Mouse (Mus musculus): ENCODE measurements around the gene Qrich1. TPM values are rescaled to one million over a fixed set of nuclear protein-coding genes. Genes with fewer than 3 reads are reported as not detected.

Qrich1 gene
- 10 to 100 TPM; 82.5 to 91.3 TPM for total RNA-seq (2023)

DNA sequence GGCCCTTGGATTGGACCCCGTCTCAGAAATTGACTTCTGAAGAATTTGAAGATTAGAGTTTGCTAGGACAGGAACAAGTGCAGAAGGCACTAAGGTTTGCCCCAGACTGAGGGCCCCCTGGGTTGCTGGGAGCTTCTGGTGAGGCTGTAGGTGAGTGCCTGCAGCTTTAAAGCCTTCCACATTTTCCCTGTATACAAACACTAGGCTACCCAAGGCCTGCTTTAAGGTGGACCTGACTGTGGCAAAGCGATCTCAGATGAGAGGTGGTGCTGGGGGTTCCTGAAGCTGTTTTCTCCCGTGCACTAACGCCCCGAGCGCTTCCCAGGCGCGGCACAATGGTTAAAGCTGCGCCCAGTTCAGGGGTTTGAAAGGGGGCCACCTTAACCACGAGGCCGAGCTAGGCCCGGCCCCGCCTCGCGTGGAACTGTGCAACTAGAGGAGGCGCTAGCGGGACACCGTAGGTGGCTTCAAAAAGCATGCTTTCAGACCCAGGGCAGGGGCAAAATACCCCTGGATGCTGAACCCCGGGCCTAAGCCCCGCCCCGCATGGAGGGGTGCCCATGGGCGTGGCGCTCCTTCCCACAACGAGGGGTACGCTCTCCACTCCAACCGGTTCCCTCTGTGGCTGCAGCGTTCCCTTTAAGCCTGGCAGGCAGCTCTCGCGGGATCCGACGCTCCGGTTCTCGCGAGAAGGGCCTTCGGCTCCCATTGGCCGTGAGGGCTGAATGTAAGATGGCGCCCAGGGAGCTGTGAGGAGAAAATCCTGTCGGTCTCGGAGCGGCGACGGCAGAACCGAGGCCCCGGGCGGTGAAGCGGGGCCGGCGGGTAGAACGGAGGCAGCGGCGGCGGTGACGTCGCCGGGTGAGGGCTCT, at the start of gene Qrich1:
TSS of gene Qrich1 (plus strand) at position 427 of the 872 bp plus-strand sequence.

DNA sequence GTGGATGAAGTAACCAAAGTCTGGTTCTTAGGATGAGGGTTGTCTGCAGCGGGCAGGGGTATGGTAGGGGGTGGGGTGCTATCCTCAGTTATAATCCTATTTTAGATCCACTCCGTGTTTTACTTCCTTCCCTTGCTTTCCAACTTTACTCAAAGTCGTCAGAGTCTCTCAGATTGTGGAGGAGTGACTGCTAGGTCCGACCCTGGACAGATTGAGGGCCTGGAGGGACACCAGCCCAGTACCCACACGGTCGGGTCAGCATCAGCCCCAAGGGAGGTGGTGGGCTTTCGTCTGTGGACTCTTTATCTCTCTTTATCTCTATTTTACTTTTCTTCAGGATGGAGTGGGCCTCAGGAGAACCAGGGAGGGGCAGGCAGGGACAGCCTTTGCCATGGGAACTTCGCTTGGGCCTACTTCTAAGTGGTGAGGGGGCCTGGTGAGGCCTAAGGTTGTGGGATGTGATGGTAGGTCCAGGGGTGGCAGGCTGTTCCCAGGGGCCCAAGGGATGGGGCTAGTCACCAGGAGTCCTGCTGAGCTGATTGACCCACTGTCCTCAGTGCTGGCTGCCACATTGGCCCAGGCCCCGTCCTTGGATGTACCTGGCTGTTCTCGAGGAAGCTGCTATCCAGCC, 36.8 kb upstream of the Qrich1 start, which contains the start of gene Lamb2:
TSS of gene Lamb2 (plus strand) at position 16 of the 631 bp plus-strand sequence.

DNA sequence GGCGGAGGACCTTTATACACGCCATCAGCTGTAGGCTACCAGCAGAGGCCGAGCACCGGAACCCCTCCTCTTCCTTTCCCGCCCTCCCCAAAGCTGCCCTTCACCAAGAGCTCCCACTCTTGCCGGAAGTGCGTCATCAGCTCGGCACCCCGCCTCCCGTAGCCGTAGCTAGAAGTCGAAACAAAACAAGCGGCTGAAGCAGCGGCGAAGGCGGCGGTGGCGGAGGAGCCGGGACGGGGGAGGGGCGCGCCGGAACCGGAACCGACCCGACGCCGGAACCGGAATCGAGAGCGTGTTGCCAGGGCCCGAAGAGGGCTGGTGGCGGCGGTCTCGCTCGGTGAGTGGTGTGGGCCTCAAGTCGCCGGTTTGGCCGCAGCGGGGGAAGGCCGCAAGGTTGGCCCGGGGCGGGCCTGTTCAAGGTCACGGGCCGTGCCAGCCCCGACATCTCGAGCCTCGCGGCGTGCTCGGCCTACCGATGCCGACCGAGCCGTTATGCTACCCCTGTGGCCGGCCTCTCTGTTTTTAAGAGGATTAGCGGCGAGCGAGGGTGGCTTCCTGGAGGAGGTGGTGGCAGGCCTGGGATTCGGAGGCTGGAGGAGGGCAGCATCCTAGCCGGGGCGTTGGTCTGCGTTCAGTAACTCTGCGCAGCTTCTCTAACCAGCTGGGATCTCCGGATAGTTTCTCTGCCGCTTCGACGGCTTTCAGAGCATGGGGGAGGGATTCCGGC, 25.9 kb upstream of the Qrich1 start, which contains the start of gene Usp19:
TSS of gene Usp19 (plus strand) at position 44 of the 727 bp plus-strand sequence.

DNA sequence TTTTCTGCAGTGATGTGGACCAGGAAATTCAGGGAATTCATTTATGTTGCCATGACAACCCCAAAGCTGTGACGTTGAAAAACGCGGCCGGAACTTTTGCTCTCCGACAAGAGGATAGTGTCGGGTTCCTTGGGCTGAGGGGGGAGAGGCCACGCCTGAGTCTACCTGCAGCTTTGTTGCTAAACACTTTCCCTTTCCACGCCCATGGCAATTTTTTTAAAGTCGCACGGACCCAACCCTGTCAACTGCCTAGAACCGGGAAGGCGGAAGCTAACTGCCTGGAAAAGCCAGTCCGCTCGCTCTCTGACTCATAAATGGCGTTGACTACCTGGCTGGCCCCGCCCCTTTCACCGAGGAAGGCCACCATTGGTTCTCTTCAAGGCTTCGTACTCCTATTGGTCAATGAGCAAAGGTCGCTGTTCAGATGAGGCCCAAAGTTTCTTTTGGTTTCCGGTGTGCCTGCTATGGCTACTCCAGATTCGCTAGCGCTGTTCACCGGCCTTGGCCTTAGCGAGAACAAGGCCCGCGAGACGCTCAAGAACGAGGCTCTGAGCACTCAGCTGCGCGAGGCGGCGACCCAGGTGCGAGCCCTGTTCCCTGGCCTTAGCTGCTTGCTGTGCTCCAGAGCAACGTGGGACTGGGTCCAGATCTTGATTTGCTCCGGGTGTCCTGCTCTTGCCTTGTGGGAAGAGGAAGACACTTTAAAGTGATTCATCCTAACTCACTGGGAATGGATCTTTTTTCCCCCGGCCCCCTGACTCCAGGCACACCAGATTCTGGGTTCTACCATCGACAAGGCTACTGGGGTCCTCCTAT, 8.8 kb upstream of the Qrich1 start, which contains the start of gene Qars:
TSS of gene Qars (plus strand) at position 88 of the 816 bp plus-strand sequence.

DNA sequence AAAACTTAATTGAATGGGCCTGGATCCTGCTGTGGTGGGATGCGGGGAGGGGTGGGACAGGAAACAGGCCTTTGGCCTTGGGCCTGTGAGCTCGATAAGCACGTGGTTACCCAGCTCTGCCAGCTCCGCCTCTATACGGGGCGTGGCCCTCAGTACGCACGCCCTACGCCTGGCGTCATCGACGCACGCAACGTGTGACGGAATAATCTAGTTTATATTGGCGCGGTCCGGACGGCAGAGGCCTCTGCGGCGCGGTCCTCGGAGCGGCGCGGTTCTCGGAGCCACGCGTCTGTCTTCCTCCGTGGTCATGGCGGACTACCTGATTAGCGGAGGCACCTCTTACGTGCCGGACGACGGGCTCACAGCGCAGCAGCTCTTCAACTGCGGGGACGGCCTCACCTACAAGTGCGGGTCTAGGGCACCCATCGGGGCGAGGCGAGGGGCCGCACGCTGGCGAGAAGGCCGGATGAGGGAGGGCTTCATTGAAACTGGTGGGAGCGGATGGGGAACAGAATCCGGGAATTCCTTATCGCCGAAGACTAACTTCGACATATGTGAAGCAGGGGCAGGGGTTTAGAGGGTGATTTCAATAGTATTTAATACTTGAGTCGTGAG, 43.7 kb downstream of the Qrich1 start, which contains the start of gene Impdh2:
TSS of gene Impdh2 (plus strand) at position 60 of the 615 bp plus-strand sequence.

DNA sequence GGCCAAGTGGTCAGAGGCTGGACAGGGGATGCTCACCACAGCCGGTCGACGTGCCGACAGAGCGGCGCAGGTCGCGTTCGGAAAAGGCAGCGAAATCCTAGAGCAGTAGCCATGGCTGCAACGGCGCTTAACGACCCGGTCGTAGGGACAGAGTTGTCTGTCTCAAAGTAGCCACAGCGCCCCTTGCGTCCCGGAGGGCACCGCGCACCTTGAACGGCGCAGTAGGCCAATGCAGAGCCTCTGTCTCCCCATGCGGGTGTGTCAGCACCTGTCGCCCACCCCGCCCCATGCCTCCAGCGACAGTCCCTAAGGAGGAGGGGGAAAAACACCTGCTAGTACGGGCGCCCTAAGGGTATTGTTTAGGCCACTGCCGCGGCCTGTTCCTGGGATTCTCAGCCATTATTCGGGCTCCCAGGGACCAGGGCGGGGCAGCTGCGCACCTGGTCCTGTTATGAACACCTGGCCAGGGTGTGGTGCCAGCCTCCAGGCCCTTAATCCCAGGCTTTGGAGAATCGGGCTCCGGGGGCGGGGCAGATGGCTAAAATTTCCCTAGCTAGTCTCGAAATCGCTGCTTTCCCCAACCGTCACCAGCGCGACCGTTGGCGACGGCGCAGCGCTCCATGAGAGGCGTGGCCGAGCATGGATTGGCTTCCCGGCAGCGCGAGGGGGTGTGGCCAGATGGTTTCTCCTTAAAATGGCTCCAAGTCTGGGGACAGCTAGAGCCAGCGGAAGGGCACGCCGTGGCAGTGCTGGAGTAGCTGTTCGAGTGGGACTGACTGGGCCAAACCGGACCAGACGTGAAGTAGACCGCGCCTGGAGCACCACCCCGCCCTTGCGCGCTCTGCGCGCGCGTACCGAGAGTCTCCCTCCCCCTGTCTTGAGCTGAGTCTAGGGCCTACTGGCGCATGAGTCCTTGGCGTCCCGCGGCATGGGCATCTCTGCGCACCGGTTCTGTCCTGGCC, 50.5 kb downstream of the Qrich1 start, which contains the start of gene Ndufaf3:
TSS of gene Ndufaf3 (minus strand) at position 620 of the 962 bp plus-strand sequence.

DNA sequence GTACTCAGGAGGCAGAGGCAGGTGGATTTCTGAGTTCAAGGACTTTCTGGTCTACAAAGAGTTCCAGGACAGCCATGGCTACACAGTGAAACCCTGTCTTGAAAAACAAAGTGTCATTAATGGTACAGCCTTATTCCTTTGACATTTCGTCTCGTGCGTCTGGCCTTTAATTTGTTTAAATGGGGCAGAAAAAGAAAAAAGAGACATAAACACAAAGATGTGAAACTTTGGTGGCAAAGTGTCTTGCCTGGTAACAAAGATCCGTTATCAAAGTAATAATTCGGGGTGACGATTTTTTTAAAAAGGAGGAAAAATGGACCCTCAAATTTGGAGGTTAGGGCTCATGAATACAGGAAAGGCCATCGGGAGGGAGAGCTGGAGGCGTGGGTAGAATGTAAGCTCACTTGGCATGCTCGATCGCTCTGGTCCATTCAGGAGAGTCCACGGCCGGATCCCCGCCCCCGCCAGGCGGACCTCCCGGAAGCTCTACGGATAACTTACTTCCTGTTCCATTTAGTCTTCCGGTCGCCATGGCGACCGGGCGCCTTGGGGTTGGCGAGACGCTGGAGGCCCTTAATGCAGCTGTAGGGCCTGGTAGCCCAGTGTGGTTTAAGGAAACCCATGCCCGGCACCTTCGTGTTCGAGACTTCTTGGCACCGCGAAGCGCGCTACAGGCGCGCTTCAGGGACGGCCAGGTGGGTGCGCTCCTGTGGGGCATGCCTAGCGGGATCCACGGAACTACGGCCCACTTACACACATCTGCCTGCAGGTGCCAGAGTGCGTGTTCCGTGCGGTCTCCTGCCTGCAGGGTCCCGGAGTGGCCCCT, 53.0 kb downstream of the Qrich1 start, which contains the start of gene Dalrd3:
TSS of gene Dalrd3 (plus strand) at position 506 of the 826 bp plus-strand sequence.

DNA sequence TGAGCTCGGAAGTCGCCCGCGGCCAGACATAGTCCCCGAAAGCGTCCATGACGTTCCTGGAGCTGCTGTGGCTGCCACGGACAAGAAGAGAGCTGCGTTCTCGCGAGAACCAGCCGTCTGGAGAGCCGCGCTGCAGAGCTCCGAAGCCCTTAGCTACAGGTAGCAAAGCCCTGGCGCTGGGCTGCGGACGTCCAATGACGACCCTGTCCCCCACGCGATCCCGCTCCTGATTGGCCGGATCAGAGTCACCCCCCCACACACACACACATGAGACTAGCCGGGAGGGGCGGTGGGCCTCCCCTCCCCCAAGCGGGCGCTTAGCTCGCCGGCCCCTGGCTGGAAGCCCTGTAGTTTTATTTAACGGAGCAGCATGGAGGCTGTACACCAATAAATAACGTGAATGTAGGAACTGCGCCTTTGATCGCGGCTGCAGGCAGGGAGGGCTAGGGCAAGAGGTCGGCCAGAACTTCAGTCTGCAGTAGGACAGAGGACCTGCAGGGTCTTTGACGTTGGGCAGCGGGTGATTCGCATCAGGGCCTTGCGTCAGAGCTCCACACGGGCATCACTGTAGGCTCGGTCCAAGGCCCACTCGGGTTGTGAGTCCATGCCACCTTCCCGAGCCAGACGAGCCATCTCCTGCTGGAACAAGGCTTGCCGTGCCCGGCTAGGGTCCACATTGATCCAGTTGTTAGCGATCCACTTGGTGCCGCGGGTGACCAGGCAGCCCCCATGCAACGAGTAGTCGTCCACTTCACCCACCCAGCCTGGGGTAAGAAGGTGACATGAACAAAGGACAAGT, 62.1 kb downstream of the Qrich1 start, which contains the start of gene Wdr6:
TSS of gene Wdr6 (minus strand) at position 195 of the 799 bp plus-strand sequence.

DNA sequence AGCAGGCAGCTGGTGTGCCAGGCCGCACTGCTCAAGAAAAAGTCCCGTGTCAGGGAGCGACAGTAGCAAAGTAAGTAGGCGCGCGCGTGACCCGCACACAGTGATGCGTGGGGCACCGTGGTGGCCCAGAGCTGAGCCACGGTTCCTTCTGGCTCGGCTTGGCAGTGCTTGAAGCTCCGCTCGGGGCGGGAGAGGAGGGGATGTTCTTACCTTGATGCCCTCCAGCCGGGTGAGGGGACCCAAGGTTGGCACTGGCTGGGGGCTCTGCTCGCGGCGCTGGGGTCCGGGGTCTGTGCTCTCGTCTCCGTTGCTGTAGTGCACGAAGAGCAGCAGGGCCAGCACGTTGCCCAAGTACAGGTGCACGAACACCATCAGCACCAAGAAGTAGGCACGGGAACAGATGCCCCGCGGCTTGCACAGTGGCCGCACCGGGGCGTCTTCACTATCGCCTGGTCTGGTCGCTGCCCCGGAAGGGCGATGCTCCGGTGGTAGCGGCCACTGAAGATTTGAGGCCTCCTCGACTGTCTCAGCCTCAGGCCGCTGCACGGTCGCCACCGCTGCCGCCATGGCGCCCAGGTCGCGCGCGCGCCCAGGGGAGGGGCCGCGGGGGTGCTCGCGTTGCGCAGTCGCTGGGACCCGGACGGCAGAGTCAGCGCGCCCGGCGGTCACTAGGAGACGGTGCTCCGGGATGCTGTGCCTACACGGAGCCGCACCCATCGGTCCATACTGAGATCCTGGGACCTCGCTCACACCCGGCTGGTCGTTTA, 80.6 kb downstream of the Qrich1 start, which contains the start of gene P4htm:
TSS of gene P4htm (minus strand) at position 670 of the 767 bp plus-strand sequence.

Other genes starting within 250 kb of the Qrich1 start
- 1 to 10 TPM; 1.0 to 2.8 TPM for gene Nicn1, start 226.4 kb upstream of the Qrich1 start, total RNA-seq (2023)
- under 1 TPM in 1 of 2 experiments, not detected in 1; 0.68 TPM for gene Amt, start 220.0 kb upstream of the Qrich1 start, total RNA-seq (2023)
- gene Rhoa, start 210.7 kb upstream of the Qrich1 start, total RNA-seq (2023), result 100 to 1,000 TPM; 425 to 443 TPM
- 10 to 100 TPM; 13.5 to 13.9 TPM for gene Tcta, start 210.6 kb upstream of the Qrich1 start, total RNA-seq (2023)
- gene Gpx1, start 177.9 kb upstream of the Qrich1 start, total RNA-seq (2023), result 1,000 to 10,000 TPM; 1,372 to 1,471 TPM
- 100 to 1,000 TPM; 119 to 129 TPM for gene Usp4, start 169.0 kb upstream of the Qrich1 start, total RNA-seq (2023)
- gene 1700102P08Rik, start 124.0 kb upstream of the Qrich1 start, total RNA-seq (2023), result 1 to 10 TPM; 1.6 to 2.5 TPM
- not detected for gene Ccdc36, start 88.3 kb upstream of the Qrich1 start, total RNA-seq (2023)
- gene BC048562, start 80.3 kb upstream of the Qrich1 start, total RNA-seq (2023), result not detected
- gene Ccdc71, start 56.3 kb upstream of the Qrich1 start, total RNA-seq (2023), result 10 to 100 TPM; 11.6 to 14.8 TPM
- gene Klhdc8b, start 55.2 kb upstream of the Qrich1 start, total RNA-seq (2023), result 1 to 10 TPM; 2.1 to 2.2 TPM
- 1 to 10 TPM in 1 of 2 experiments, under 1 TPM in 1; 0.96 to 1.7 TPM for gene Lamb2, start 37.1 kb upstream of the Qrich1 start, total RNA-seq (2023)
- 100 to 1,000 TPM; 123 to 147 TPM for gene Usp19, start 26.2 kb upstream of the Qrich1 start, total RNA-seq (2023)
- 100 to 1,000 TPM; 107 to 126 TPM for gene Qars, start 9.1 kb upstream of the Qrich1 start, total RNA-seq (2023)
- gene Impdh2, start 43.5 kb downstream of the Qrich1 start, total RNA-seq (2023), result 100 to 1,000 TPM; 102 to 111 TPM
- 10 to 100 TPM; 21.8 to 22.4 TPM for gene Ndufaf3, start 50.6 kb downstream of the Qrich1 start, total RNA-seq (2023)
- 10 to 100 TPM; 24.9 to 27.7 TPM for gene Dalrd3, start 53.1 kb downstream of the Qrich1 start, total RNA-seq (2023)
- 1 to 10 TPM; 5.9 to 6.6 TPM for gene Wdr6, start 61.9 kb downstream of the Qrich1 start, total RNA-seq (2023)
- gene P4htm, start 80.9 kb downstream of the Qrich1 start, total RNA-seq (2023), result 1 to 10 TPM in 1 of 2 experiments, under 1 TPM in 1; 0.48 to 1.1 TPM
- 10 to 100 TPM; 67.0 to 74.0 TPM for gene Arih2, start 132.6 kb downstream of the Qrich1 start, total RNA-seq (2023)
- 10 to 100 TPM; 19.1 to 22.3 TPM for gene Slc25a20, start 145.3 kb downstream of the Qrich1 start, total RNA-seq (2023)
- 10 to 100 TPM; 13.0 to 16.8 TPM for gene Prkar2a, start 172.5 kb downstream of the Qrich1 start, total RNA-seq (2023)

Data from neutrophil, adult 83 days (primary cell).